Mouse (Mus musculus): ENCODE data around the gene Neurl1a.

The Neurl1a gene

DNA sequence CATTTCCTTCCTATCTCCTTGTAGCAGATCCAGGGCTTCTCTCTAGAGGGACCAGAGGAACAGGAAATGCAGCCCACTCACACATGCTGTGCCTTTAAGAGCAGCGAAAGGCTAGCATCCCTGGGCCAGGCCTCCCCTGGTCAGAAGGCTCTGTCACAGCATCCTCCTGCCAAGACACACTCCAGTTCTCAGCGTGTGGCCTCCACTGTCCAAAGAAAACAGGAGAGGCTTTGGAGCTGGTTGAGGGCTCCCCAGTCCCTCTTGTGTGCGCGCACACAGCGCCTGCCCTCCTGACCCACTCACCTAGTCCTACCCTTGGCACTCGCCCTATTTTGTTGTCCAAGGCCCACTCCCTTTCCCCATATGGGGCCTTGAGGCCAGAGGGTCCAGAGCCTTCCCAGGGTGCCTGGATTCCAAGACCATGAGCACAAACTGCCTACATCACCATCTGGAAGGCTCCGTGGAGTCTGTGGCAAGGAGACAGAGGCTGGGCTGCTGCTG lies 113.9 kb downstream of the Neurl1a start:
- DNase-seq: peak; percentile 77

DNA sequence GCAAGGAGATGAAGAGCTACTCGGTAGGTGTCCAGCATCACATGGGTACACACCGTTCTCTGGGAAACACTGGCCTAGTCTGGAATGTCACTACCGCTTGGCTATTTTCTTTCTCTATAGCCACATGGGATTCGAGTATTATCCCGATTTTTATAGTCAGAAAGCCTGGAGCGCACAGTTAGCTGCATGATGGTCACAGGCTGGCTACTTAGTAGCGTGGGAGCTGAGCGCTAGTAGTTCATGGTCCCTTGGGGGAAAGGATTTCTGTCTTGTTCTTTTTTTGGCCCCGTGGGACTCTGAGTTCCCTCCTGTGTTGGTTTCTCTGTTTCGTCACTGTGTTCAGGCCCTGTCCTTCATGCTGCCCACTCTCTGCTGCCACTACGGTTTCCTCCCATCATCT lies 119.5 kb downstream of the Neurl1a start:
- DNase-seq: no peak

DNA sequence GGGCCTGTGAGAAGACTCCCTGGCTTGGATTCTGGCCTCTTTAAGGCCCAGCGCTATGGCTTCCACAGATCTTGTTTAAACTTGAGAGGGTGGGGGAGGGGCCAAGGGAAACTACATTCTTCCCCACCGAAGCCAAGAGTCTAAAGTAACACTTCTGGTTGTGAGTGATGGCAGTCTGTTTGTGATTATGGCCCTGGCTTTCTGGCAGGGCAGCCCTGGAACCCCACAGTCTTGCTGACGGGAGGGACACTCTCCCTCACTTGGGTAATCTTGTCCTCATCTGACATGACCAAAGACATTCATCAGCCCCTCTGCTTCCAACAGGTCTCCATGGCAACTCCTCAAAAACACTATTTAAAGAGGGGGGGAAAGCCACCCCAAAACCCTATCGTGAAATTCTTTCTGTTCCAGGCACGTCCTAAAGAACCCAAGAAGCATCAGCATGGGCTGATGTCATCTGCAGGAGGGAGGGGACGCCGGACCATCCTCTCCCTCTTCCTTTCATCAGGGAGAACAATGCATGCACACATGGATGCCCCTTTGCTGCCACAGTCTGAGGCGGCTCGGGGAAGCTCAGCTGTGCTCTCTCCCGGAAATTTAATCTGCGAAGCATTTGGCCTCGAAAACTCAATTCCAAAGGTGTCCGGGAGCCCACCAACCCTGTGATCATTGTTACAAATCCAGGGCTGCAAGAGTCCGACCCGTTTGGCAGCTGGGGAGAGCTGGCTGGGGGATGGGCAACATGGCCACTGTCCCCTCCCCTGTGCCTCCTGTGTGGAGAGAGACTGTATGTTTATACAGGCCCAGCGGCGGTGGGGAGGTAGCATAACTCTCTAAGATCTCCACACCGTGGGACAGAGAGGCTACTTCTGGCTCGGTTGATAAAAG lies 122.9 kb downstream of the Neurl1a start:
- DNase-seq: peak; percentile 61

DNA sequence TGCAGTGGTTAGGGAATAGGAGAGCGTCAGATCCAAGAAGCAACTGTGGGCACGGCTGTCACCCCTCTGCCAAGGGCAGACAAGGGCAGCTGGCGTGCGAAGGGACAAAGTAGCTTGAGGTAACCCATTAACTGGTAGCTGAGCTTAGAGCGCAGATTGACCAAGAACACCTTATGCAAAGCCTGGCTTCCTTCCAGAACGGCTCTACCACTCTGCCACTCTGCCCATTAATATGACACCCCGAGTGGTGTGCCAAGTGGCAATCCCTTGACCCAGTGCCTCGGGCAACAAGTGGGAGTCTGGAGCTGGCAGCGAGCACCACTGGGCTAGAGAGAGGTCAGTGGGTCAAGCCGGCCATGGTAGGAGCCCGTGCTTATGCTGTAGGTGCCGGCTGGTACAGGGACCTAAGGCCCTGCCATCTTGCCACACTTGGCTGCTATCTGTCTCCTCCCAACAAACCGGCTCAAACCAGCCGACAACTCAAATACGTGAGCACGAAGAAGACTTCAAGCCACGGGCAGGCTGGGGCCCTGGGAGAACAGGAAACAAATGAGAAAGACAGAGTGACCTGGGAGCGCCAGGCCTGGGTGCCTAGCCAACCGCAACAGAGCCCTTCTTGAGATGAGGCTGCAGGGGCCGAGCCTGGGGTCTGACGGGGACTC lies 123.7 kb downstream of the Neurl1a start:
- DNase-seq: peak; percentile 81

DNA sequence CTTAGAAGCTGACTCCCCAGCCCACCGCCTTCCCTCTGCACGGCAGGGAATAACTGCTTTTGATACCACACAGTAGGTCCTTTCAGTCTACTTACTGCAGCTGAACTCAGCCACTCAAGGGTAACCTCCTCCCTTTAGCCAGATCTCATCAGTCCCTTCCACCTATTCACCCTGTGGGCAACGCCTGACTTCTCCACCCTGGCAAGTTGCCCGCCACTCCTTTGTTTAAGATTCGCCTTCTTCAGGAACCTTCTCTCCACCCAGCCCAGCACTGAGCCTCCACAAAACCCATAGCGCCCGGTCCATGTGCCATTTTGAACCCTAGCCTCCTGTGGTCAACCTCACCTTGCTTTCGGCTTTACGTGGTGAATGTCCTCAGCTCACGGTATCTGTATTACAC lies 124.5 kb downstream of the Neurl1a start:
- DNase-seq: peak; percentile 66

DNA sequence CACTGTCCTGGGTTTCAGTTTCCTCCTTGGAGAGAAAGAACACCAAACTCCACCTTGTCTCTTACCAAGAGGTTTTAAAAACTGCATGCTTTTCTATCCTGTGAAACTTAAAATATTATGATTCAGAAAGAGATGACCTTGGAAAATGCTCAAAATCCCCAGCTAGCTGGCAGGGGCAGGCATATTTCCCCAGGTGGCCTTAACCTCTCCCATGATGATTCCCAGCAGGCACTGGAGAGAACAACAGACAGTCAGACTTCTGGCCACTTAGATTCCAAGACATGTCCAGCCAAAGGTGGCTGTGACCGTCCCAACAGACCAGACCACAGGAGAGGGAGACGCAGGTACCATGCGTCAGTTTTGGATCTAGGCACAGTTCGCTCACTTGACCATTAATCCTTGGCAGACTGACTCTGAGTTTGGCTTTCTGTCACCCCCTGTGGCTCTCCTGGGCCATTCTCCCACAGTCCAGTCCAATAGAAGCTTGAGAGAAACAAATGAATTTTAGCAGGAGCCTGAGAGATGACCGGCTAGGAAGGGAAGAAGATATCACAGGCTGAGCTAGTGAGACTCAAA lies 125.6 kb downstream of the Neurl1a start:
- DNase-seq: no peak

DNA sequence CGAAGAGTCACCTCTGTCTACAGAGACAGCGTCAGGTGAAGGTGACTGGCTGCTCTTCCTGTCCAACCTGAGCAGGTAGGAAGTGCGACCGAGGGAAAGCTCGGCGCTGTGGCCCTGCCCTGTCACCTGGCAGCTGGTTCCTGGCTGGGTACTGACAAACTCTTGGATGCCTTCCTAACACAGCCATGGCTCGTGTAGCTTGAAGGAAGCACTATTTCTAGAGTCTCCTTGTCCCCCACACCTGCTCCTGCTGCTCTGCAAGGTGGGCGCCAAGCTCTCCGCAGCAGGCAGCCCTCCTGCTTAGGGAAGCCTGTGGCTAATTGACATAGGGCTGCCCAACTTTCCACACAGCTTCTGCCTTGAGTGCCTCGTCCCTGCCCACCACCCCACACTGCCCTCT lies 126.8 kb downstream of the Neurl1a start:
- DNase-seq: no peak

DNA sequence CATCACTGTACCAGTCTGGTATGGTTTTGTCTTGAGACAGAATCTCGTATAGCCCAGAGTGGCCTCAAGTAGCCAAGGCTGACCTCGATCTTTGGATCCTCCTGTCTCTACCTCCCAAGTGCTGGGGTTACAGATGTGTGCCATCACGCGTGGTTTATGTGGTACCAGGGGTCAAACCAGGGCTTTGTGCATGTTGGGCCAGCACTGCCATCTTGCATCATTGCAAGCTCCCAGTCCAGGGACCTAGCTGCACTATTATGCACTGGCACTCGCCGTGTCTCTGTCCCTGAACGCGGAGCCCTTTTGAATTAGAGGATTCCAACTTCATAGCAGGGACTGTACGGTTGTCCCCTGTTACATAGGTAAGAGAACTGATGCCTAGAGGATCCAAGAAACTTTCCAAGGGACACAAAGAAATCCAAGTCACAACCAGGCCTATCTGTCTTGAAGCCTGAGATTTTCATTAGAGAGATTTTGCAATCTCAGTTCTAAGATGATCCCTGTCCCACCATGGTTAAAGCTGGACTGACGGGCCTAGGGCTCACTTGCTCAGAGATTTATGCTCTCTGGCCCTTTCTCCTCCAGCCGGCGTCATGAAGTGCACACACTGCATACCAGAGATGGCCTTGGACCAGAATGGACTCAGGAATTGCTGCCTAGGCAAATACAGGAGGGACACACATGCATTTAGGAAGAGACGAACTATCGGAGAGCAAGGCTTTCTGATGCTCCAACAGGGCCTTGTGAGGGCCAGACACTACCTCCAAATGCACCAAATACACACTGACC lies 127.7 kb downstream of the Neurl1a start:
- peak; percentile 69 for DNase-seq

DNA sequence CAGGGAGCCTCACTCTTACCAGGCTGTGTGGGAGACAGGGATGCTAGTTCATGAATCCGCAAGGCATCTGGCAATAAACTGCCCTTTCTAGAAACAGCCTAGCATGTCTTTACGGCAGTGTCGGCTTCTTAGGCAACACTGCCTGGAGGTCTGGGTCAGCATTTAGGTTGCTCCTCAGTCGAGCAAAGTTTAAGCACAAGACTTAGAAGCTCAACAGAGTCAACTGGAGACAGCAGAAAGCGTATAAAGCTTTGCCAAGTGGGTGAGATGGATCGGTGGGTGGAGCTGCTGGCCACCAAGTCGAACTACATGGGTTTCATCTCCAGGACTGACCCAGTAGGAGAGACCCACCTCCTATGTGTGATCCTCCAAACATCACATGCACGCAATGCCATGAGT lies 128.3 kb downstream of the Neurl1a start:
- DNase-seq: no peak
